Mouse (Mus musculus) adrenal gland, postnatal 36 days (tissue): ENCODE measurements around the gene Sft2d1. TPM values are rescaled to one million over a fixed set of nuclear protein-coding genes. Genes with fewer than 3 reads are reported as not detected.
"Not testable (repeated sequence)": the region's sequence is repeated elsewhere in the genome, so short reads cannot be mapped to it uniquely, and the experiment has no call there.

Source experiments
- DNase-seq, 2 experiments: peaks; one replicate each; pipeline ENCODE4 v3.0.0; 2021; ENCODE audit warnings: mixed read lengths in 1 of 2
- total RNA-seq, 2 experiments: library from RNA; stranded (reverse); gene quantifications; 2 replicates each; pipeline ENCODE4 v1.2.3; 2021

Sft2d1 gene
- total RNA-seq, 2 experiments from 2014 or later, result 41.1 to 43.5 TPM

GRCm38 (mm10) chr17:8301515-8301914, 9.4 kb upstream of the Sft2d1 start:
- no peak for DNase-seq

GRCm38 (mm10) chr17:8302772-8303438, 8.0 kb upstream of the Sft2d1 start:
- no peak for DNase-seq

- DNase-seq, result no peak
Observed at GRCm38 (mm10) chr17:8303671-8304070, 7.2 kb upstream of the Sft2d1 start.

GRCm38 (mm10) chr17:8305801-8306200, 5.1 kb upstream of the Sft2d1 start:
- DNase-seq, result peak in 1 of 2 experiments; percentile 39

- DNase-seq, result no peak
Observed at GRCm38 (mm10) chr17:8311751-8312150, 849 bp downstream of the Sft2d1 start.

- no peak for DNase-seq
Observed at GRCm38 (mm10) chr17:8313976-8314375, 3.1 kb downstream of the Sft2d1 start.

GRCm38 (mm10) chr17:8316251-8316650, 5.3 kb downstream of the Sft2d1 start:
- no peak for DNase-seq

GRCm38 (mm10) chr17:8326877-8327276, 16.0 kb downstream of the Sft2d1 start:
- not testable (repeated sequence) for DNase-seq

- DNase-seq, result peak in 1 of 2 experiments; percentile 20
Observed at GRCm38 (mm10) chr17:8328511-8329174, 17.7 kb downstream of the Sft2d1 start.

GRCm38 (mm10) chr17:8330602-8331001, 19.7 kb downstream of the Sft2d1 start:
- DNase-seq, result no peak

- DNase-seq, result not testable (repeated sequence)
Observed at GRCm38 (mm10) chr17:8337159-8337558, 26.3 kb downstream of the Sft2d1 start, which contains the start of gene Prr18. Gene Prr18, plus strand, starts transcription at chr17:8337459.

GRCm38 (mm10) chr17:8339666-8340374, 28.9 kb downstream of the Sft2d1 start:
- DNase-seq, result no peak

GRCm38 (mm10) chr17:8340407-8341359, 29.8 kb downstream of the Sft2d1 start:
- peak; percentile 31 to 39 for DNase-seq

GRCm38 (mm10) chr17:8341360-8341963, 30.6 kb downstream of the Sft2d1 start:
- no peak for DNase-seq

- no peak for DNase-seq
Observed at GRCm38 (mm10) chr17:8342706-8343105, 31.8 kb downstream of the Sft2d1 start.

- peak in 1 of 2 experiments; percentile 20 for DNase-seq
Observed at GRCm38 (mm10) chr17:8343416-8343815, 32.5 kb downstream of the Sft2d1 start.

GRCm38 (mm10) chr17:8347765-8348285, 36.9 kb downstream of the Sft2d1 start:
- no peak for DNase-seq

GRCm38 (mm10) chr17:8348941-8349340, 38.0 kb downstream of the Sft2d1 start:
- DNase-seq, result no peak

GRCm38 (mm10) chr17:8351088-8351487, 40.2 kb downstream of the Sft2d1 start:
- no peak for DNase-seq

- DNase-seq, result no peak
Observed at GRCm38 (mm10) chr17:8355692-8356091, 44.8 kb downstream of the Sft2d1 start, which contains the start of gene T2. Gene T2, plus strand, starts transcription at chr17:8355992.

GRCm38 (mm10) chr17:8357498-8357897, 46.6 kb downstream of the Sft2d1 start:
- DNase-seq, result no peak
